Mouse (Mus musculus) kidney, postnatal 0 days (tissue): ENCODE measurements around the gene Itgb5. TPM values are rescaled to one million over a fixed set of nuclear protein-coding genes. Genes with fewer than 3 reads are reported as not detected.

Source experiments
- ATAC-seq: fragments of 200-750 bp; cut with Nextera tagmentation; replicated peaks from 2 replicates; pipeline ENCODE4 v1.8.0; 2017; ENCODE audit warnings: low read depth, moderate number of reproducible peaks, moderate TSS enrichment, moderate library complexity; ENCODE audit not compliant: low FRiP score
- DNase-seq: peaks from one replicate; pipeline ENCODE4 v3.0.0-alpha.2; 2016; ENCODE audit warnings: low spot score
- H3K27ac ChIP-seq: fragments of 300-500 bp; sonication (generic); 2 replicates; pipeline ENCODE4 v1.5.1; 2014; ENCODE audit warnings: mild to moderate bottlenecking
- H3K27me3 ChIP-seq: fragments of 300-500 bp; sonication (generic); 2 replicates; pipeline ENCODE4 v1.6.1; 2014; ENCODE audit warnings: low read length, mixed read lengths; ENCODE audit not compliant: insufficient read depth
- H3K36me3 ChIP-seq: fragments of 300-500 bp; sonication (generic); 2 replicates; pipeline ENCODE4 v1.6.1; 2014; ENCODE audit warnings: low read length, mixed read lengths; ENCODE audit not compliant: insufficient read depth
- H3K4me1 ChIP-seq: fragments of 300-500 bp; sonication (generic); replicated peaks from 2 replicates; pipeline ENCODE4 v1.6.1; 2014; ENCODE audit warnings: antibody characterized with exemption, low read length, mixed read lengths; ENCODE audit not compliant: insufficient read depth
- H3K4me2 ChIP-seq: fragments of 300-500 bp; sonication (generic); 2 replicates; pipeline ENCODE4 v1.6.1; 2014; ENCODE audit warnings: mild to moderate bottlenecking, low read length, moderate library complexity, mixed read lengths
- H3K4me3 ChIP-seq: fragments of 300-500 bp; sonication (generic); replicated peaks from 2 replicates; pipeline ENCODE4 v1.5.1; 2014; ENCODE audit warnings: low read depth, low read length
- H3K9ac ChIP-seq: fragments of 300-500 bp; sonication (generic); 2 replicates; pipeline ENCODE4 v1.6.1; 2014; ENCODE audit warnings: low read depth, low read length
- H3K9me3 ChIP-seq: fragments of 300-500 bp; sonication (generic); replicated peaks from 2 replicates; pipeline ENCODE4 v1.6.1; 2016; ENCODE audit warnings: low read length, inconsistent platforms, mixed read lengths
- CTCF ChIP-seq: IDR thresholded peaks from 2 replicates; pipeline ENCODE4 v1.5.1; 2016; ENCODE audit warnings: antibody characterized with exemption, low read depth, mild to moderate bottlenecking, moderate library complexity
- WGBS: fragments of 180-500 bp; shearing (Covaris S2); extraction: QIAGEN DNeasy Blood & Tissue Kit; methylation state at CpG from one replicate; pipeline ENCODE4 v1.1.7; 2014; 5-methylcytosine and 5-hydroxymethylcytosine counted together
- polyA plus RNA-seq: library from polyadenylated mRNA; unstranded; fragments of >200 nt; fragmentation: Nextera tagmentation; extraction: Ambion mirVana; gene quantifications from 2 replicates; pipeline ENCODE4 v1.2.1, GENCODE M21; 2015

The Itgb5 gene
- polyA plus RNA-seq, 1 experiment from 2014 or later = 53.2 TPM

- H3K4me2 ChIP-seq = no peak overlapping the region
- WGBS = 50% methylated on average over 5 of the region's 5 CpGs
- H3K9ac ChIP-seq = no peak overlapping the region
- no peak overlapping the region for H3K27ac ChIP-seq
- peaks cover 5% of the 10 kb centered on the region; the same call in 1 of the 2 replicates for H3K4me1 ChIP-seq
- H3K9me3 ChIP-seq = no peaks in the 10 kb centered on the region
- ATAC-seq (no peak), DNase-seq (no peak)
- no peaks in the 10 kb centered on the region for H3K27me3 ChIP-seq
- H3K4me3 ChIP-seq = no peak overlapping the region
- TF ChIP-seq CTCF = no peak
- no peaks in the 10 kb centered on the region for H3K36me3 ChIP-seq
Observed at GRCm38 (mm10) chr16:33932126-33932525, 102.7 kb downstream of the Itgb5 start.

- DNase-seq (no peak), ATAC-seq (no peak)
- Histone ChIP-seq H3K9me3 (no peaks in the 10 kb centered on the region), H3K9ac (no peak overlapping the region), H3K27ac (no peak overlapping the region), H3K4me1 (peaks cover 16% of the 10 kb centered on the region; the same call in 1 of the 2 replicates), H3K27me3 (no peaks in the 10 kb centered on the region), H3K4me3 (no peak overlapping the region), H3K4me2 (no peak overlapping the region), H3K36me3 (no peaks in the 10 kb centered on the region)
- whole genome bisulfite sequencing = 95% methylated on average over 11 of the region's 11 CpGs
- TF ChIP-seq CTCF = no peak
Observed at GRCm38 (mm10) chr16:33933411-33933810, 103.9 kb downstream of the Itgb5 start.

GRCm38 (mm10) chr16:33934701-33935406, 105.4 kb downstream of the Itgb5 start:
- Histone ChIP-seq H3K4me2 (no peak overlapping the region), H3K9me3 (no peaks in the 10 kb centered on the region), H3K9ac (no peak overlapping the region), H3K27ac (peak overlapping the region; percentile 55; the same call in 1 of the 2 replicates), H3K4me3 (no peak overlapping the region), H3K36me3 (no peaks in the 10 kb centered on the region), H3K4me1 (peaks cover 18% of the 10 kb centered on the region; the same call in 1 of the 2 replicates), H3K27me3 (no peaks in the 10 kb centered on the region)
- DNase-seq (peak; percentile 88), ATAC-seq (no peak)
- whole genome bisulfite sequencing = 29% methylated on average over 5 of the region's 5 CpGs
- no peak for TF ChIP-seq CTCF

GRCm38 (mm10) chr16:33935407-33935785, 105.9 kb downstream of the Itgb5 start:
- no peak for TF ChIP-seq CTCF
- no peak overlapping the region for H3K4me3 ChIP-seq
- no peak for DNase-seq
- no peak for ATAC-seq
- H3K27me3 ChIP-seq = no peaks in the 10 kb centered on the region
- 82% methylated on average over 6 of the region's 6 CpGs for WGBS
- H3K36me3 ChIP-seq = no peaks in the 10 kb centered on the region
- no peaks in the 10 kb centered on the region for H3K9me3 ChIP-seq
- peaks cover 18% of the 10 kb centered on the region; the same call in 1 of the 2 replicates for H3K4me1 ChIP-seq
- H3K4me2 ChIP-seq = no peak overlapping the region
- H3K9ac ChIP-seq = no peak overlapping the region
- no peak overlapping the region for H3K27ac ChIP-seq

GRCm38 (mm10) chr16:33936885-33937284, 107.4 kb downstream of the Itgb5 start:
- DNase-seq (no peak), ATAC-seq (no peak)
- no peaks in the 10 kb centered on the region for H3K27me3 ChIP-seq
- peaks cover 27% of the 10 kb centered on the region for H3K4me1 ChIP-seq
- no peak overlapping the region for H3K27ac ChIP-seq
- H3K9ac ChIP-seq = no peak overlapping the region
- no peak overlapping the region for H3K4me2 ChIP-seq
- TF ChIP-seq CTCF = no peak
- WGBS = 83% methylated on average over 4 of the region's 4 CpGs
- H3K36me3 ChIP-seq = no peaks in the 10 kb centered on the region
- no peak overlapping the region for H3K4me3 ChIP-seq
- H3K9me3 ChIP-seq = no peaks in the 10 kb centered on the region

GRCm38 (mm10) chr16:33937567-33937966, 108.1 kb downstream of the Itgb5 start:
- Histone ChIP-seq H3K9me3 (no peaks in the 10 kb centered on the region), H3K27me3 (no peaks in the 10 kb centered on the region), H3K4me1 (peaks cover 31% of the 10 kb centered on the region), H3K4me3 (no peak overlapping the region), H3K9ac (no peak overlapping the region), H3K27ac (no peak overlapping the region), H3K4me2 (no peak overlapping the region), H3K36me3 (no peaks in the 10 kb centered on the region)
- ATAC-seq (no peak), DNase-seq (no peak)
- no peak for TF ChIP-seq CTCF
- 73% methylated on average over 8 of the region's 8 CpGs for WGBS
